Mouse (Mus musculus): ENCODE measurements around the gene Peli1. TPM values are rescaled to one million over a fixed set of nuclear protein-coding genes. Genes with fewer than 3 reads are reported as not detected.
A peak's percentile ranks its signal among the peaks of the same experiment; 100 is the strongest.

The Peli1 gene
- polyA plus RNA-seq, 1 experiment from 2014 or later: 25.8 TPM

DNA sequence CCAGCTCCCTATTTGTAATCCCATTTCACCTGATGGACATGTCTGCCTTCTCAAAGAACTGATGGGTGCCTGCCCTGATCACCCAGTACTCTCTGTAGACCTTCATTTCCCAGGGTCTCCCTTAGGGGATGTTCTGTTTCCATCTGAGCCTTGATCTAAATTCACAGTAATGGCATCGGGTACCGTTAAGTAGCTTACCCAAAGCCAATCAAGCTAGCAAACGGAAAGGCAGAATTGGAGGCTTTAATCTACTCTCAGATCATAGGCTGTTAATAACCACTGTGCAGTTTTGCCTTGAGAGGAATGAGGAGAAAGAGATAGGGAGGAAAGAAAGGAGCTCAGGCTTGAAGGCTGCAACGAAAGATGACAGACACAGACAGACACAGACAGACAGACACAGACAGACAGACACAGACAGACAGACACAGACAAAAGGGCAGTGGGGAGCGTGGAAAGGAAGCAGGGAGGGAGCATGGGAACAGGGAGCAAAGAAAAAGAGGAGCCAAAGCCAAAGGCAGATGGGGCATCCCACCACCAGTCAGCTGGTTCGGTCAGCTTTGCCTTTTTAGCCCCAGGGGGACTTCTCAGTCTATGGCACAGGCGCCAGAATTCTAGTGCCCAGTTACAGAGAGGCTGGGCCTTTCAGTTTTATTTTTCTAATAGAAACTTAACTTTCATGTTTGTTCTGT is 30.6 kb upstream of the Peli1 start:
- no peak overlapping the region for H3K27ac ChIP-seq (ENCODE audit: low read length)
- H3K27me3 ChIP-seq (replicated peaks; ENCODE audit: control insufficient read depth, insufficient read depth, low read length): no peaks in the 10 kb centered on the region
- H3K36me3 ChIP-seq (ENCODE audit: control insufficient read depth, insufficient read depth, low read length): no peaks in the 10 kb centered on the region
- no peak for ATAC-seq
- WGBS: 75% methylated on average over 7 of the region's 7 CpGs
- no peak overlapping the region for H3K4me3 ChIP-seq (ENCODE audit: low read length)
- no peaks in the 10 kb centered on the region for H3K9me3 ChIP-seq (ENCODE audit: control insufficient read depth, low read length)
- H3K4me1 ChIP-seq (ENCODE audit: control insufficient read depth, insufficient read depth, low read length): peaks cover 12% of the 10 kb centered on the region
- no peak overlapping the region for H3K9ac ChIP-seq (ENCODE audit: low read depth, low read length)
- H3K4me2 ChIP-seq (ENCODE audit: low read depth, low read length): no peak overlapping the region

- Histone ChIP-seq H3K9ac (ENCODE audit: low read depth, low read length) (no peak overlapping the region), H3K27me3 (replicated peaks; ENCODE audit: control insufficient read depth, insufficient read depth, low read length) (no peaks in the 10 kb centered on the region), H3K4me2 (ENCODE audit: low read depth, low read length) (no peak overlapping the region), H3K27ac (ENCODE audit: low read length) (no peak overlapping the region), H3K9me3 (ENCODE audit: control insufficient read depth, low read length) (no peaks in the 10 kb centered on the region), H3K4me3 (ENCODE audit: low read length) (no peak overlapping the region), H3K4me1 (ENCODE audit: control insufficient read depth, insufficient read depth, low read length) (peaks cover 12% of the 10 kb centered on the region), H3K36me3 (ENCODE audit: control insufficient read depth, insufficient read depth, low read length) (no peaks in the 10 kb centered on the region)
- ATAC-seq: no peak
- 52% methylated on average over 8 of the region's 8 CpGs for WGBS
Measured at GRCm38 (mm10) chr11:21061075-21061403, 30.1 kb upstream of the Peli1 start.

- no peaks in the 10 kb centered on the region for H3K9me3 ChIP-seq (ENCODE audit: control insufficient read depth, low read length)
- no peak for ATAC-seq
- H3K27me3 ChIP-seq (replicated peaks; ENCODE audit: control insufficient read depth, insufficient read depth, low read length): no peaks in the 10 kb centered on the region
- no peak overlapping the region for H3K9ac ChIP-seq (ENCODE audit: low read depth, low read length)
- 0 out of 2 replicates have a peak overlapping the region, but pooled peaks have one; percentile 23 for H3K27ac ChIP-seq (ENCODE audit: low read length)
- peaks cover 12% of the 10 kb centered on the region for H3K4me1 ChIP-seq (ENCODE audit: control insufficient read depth, insufficient read depth, low read length)
- H3K36me3 ChIP-seq (ENCODE audit: control insufficient read depth, insufficient read depth, low read length): no peaks in the 10 kb centered on the region
- no peak overlapping the region for H3K4me2 ChIP-seq (ENCODE audit: low read depth, low read length)
- WGBS: 80% methylated on average over 8 of the region's 8 CpGs
- H3K4me3 ChIP-seq (ENCODE audit: low read length): no peak overlapping the region
Measured at GRCm38 (mm10) chr11:21061431-21061830, 29.7 kb upstream of the Peli1 start.

GRCm38 (mm10) chr11:21062071-21062470 is 29.0 kb upstream of the Peli1 start:
- Histone ChIP-seq H3K4me1 (ENCODE audit: control insufficient read depth, insufficient read depth, low read length) (peaks cover 12% of the 10 kb centered on the region), H3K4me2 (ENCODE audit: low read depth, low read length) (no peak overlapping the region), H3K4me3 (ENCODE audit: low read length) (no peak overlapping the region), H3K36me3 (ENCODE audit: control insufficient read depth, insufficient read depth, low read length) (no peaks in the 10 kb centered on the region), H3K27me3 (replicated peaks; ENCODE audit: control insufficient read depth, insufficient read depth, low read length) (no peaks in the 10 kb centered on the region), H3K27ac (ENCODE audit: low read length) (no peak overlapping the region), H3K9me3 (ENCODE audit: control insufficient read depth, low read length) (no peaks in the 10 kb centered on the region), H3K9ac (ENCODE audit: low read depth, low read length) (no peak overlapping the region)
- WGBS: 94% methylated on average over 2 of the region's 2 CpGs
- ATAC-seq: no peak

DNA sequence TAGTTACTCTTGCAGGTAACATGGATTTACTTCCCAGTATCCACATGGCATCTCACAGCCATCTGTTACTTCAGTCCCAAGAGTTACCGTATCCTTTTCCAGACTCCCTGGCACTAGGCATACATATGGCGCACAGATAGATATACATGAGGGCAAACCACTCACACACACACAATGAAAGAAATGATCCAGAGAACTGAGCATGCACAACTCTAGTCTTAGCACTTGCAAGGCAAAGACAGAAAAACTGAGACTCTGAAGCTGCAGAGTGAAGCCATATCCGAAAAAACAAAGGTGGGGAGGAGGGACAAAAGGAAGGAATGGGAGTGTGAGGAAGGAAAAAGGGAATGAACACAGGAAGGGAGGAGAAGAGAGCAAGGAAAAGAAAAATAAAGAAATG is 27.8 kb upstream of the Peli1 start:
- no peaks in the 10 kb centered on the region for H3K27me3 ChIP-seq (replicated peaks; ENCODE audit: control insufficient read depth, insufficient read depth, low read length)
- no peak overlapping the region for H3K4me3 ChIP-seq (ENCODE audit: low read length)
- no peak for ATAC-seq
- H3K4me1 ChIP-seq (ENCODE audit: control insufficient read depth, insufficient read depth, low read length): peaks cover 12% of the 10 kb centered on the region
- H3K9me3 ChIP-seq (ENCODE audit: control insufficient read depth, low read length): no peaks in the 10 kb centered on the region
- WGBS: 94% methylated on average over 3 of the region's 3 CpGs
- no peak overlapping the region for H3K27ac ChIP-seq (ENCODE audit: low read length)
- no peaks in the 10 kb centered on the region for H3K36me3 ChIP-seq (ENCODE audit: control insufficient read depth, insufficient read depth, low read length)
- H3K9ac ChIP-seq (ENCODE audit: low read depth, low read length): no peak overlapping the region
- no peak overlapping the region for H3K4me2 ChIP-seq (ENCODE audit: low read depth, low read length)

DNA sequence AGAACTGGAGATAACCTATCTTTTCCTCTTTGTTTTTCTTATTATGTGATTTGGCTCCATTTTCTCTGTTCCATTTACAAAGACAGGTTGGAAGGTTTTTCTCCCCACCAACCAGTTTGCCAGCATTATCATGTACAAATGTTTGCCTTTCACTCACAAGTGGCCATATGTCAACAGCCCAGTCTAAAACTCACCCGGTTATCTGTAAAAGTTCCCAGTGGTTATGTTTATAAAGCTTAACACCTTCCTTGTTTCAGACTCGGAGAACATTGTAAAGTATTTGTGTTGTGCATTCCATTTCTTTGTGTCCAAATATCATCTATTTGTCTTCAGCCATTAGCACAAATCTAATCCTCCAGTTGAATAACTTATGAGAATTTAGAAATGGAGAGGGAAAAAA is 11.7 kb upstream of the Peli1 start:
- no peaks in the 10 kb centered on the region for H3K27me3 ChIP-seq (replicated peaks; ENCODE audit: control insufficient read depth, insufficient read depth, low read length)
- H3K9me3 ChIP-seq (ENCODE audit: control insufficient read depth, low read length): no peaks in the 10 kb centered on the region
- no peak overlapping the region for H3K4me3 ChIP-seq (ENCODE audit: low read length)
- peak; percentile 68; the same call in 1 of the 2 replicates for ATAC-seq
- no peak overlapping the region for H3K9ac ChIP-seq (ENCODE audit: low read depth, low read length)
- 0 out of 2 replicates have a peak, but pooled peaks cover 4% of the 10 kb centered on the region for H3K4me1 ChIP-seq (ENCODE audit: control insufficient read depth, insufficient read depth, low read length)
- H3K27ac ChIP-seq (ENCODE audit: low read length): no peak overlapping the region
- 20% methylated on average over 2 of the region's 2 CpGs for WGBS
- H3K36me3 ChIP-seq (ENCODE audit: control insufficient read depth, insufficient read depth, low read length): no peaks in the 10 kb centered on the region
- no peak overlapping the region for H3K4me2 ChIP-seq (ENCODE audit: low read depth, low read length)

DNA sequence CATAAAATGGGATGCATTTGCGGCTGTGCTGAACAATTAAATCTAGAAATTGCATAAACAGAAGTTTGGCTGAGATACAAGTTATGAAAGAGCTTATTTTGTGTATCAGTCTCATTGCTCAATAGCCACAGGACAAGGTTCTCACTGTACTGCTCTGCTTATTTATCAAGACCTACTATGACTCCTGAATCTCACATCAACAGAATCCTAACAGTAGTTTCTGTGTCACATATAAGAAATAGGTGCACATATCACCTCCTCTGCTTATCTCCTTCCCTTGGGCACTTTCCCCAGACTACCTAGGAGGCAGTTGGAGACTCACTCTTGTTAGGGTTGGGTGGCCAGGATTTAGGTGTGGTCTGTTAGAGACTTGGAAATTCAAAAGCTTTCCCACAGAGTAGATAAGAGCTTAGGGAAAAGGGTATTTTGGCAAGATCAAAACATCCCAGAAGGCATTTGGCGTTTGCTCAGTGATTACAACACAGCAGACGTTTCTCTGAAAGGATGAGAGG is 11.2 kb upstream of the Peli1 start:
- Histone ChIP-seq H3K27me3 (replicated peaks; ENCODE audit: control insufficient read depth, insufficient read depth, low read length) (no peaks in the 10 kb centered on the region), H3K9ac (ENCODE audit: low read depth, low read length) (no peak overlapping the region), H3K4me1 (ENCODE audit: control insufficient read depth, insufficient read depth, low read length) (0 out of 2 replicates have a peak, but pooled peaks cover 4% of the 10 kb centered on the region), H3K4me2 (ENCODE audit: low read depth, low read length) (no peak overlapping the region), H3K36me3 (ENCODE audit: control insufficient read depth, insufficient read depth, low read length) (no peaks in the 10 kb centered on the region), H3K9me3 (ENCODE audit: control insufficient read depth, low read length) (no peaks in the 10 kb centered on the region), H3K27ac (ENCODE audit: low read length) (no peak overlapping the region), H3K4me3 (ENCODE audit: low read length) (no peak overlapping the region)
- WGBS: 29% methylated on average over 3 of the region's 3 CpGs
- peak; percentile 64 for ATAC-seq

GRCm38 (mm10) chr11:21081169-21081568 is 9.9 kb upstream of the Peli1 start:
- Histone ChIP-seq H3K36me3 (ENCODE audit: control insufficient read depth, insufficient read depth, low read length) (no peaks in the 10 kb centered on the region), H3K27me3 (replicated peaks; ENCODE audit: control insufficient read depth, insufficient read depth, low read length) (no peaks in the 10 kb centered on the region), H3K9me3 (ENCODE audit: control insufficient read depth, low read length) (no peaks in the 10 kb centered on the region), H3K4me1 (ENCODE audit: control insufficient read depth, insufficient read depth, low read length) (0 out of 2 replicates have a peak, but pooled peaks cover 4% of the 10 kb centered on the region), H3K27ac (ENCODE audit: low read length) (no peak overlapping the region), H3K4me3 (ENCODE audit: low read length) (no peak overlapping the region), H3K9ac (ENCODE audit: low read depth, low read length) (no peak overlapping the region), H3K4me2 (ENCODE audit: low read depth, low read length) (no peak overlapping the region)
- ATAC-seq: no peak
- 78% methylated on average over 3 of the region's 3 CpGs for WGBS

DNA sequence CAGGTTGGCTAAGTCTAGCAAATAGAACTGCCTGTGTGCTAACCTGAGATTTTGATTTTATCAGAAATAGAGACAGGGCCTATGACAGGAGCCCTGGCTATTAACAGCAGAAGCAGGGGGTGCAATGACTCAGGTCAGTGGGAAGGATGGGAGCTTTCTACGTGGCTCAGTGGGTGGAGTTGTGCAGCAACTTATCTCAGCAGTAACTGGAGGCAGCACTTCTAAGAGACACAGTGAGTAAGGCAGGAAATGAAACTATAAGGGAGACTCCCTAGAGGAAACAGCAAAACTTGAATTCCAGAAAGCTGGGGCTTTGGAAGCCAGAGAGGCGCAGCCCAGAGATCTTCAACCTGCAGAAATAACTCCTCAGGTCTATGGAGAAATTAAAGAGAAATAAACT is 8.4 kb upstream of the Peli1 start:
- H3K4me3 ChIP-seq (ENCODE audit: low read length): no peak overlapping the region
- WGBS: 42% methylated on average over 2 of the region's 2 CpGs
- H3K27me3 ChIP-seq (replicated peaks; ENCODE audit: control insufficient read depth, insufficient read depth, low read length): no peaks in the 10 kb centered on the region
- ATAC-seq: peak; percentile 74
- no peak overlapping the region for H3K9ac ChIP-seq (ENCODE audit: low read depth, low read length)
- H3K4me1 ChIP-seq (ENCODE audit: control insufficient read depth, insufficient read depth, low read length): 0 out of 2 replicates have a peak, but pooled peaks cover 4% of the 10 kb centered on the region
- H3K36me3 ChIP-seq (ENCODE audit: control insufficient read depth, insufficient read depth, low read length): no peaks in the 10 kb centered on the region
- H3K4me2 ChIP-seq (ENCODE audit: low read depth, low read length): no peak overlapping the region
- H3K9me3 ChIP-seq (ENCODE audit: control insufficient read depth, low read length): no peaks in the 10 kb centered on the region
- no peak overlapping the region for H3K27ac ChIP-seq (ENCODE audit: low read length)

- H3K4me2 ChIP-seq (ENCODE audit: low read depth, low read length): no peak overlapping the region
- H3K36me3 ChIP-seq (ENCODE audit: control insufficient read depth, insufficient read depth, low read length): no peaks in the 10 kb centered on the region
- 40% methylated on average over 2 of the region's 2 CpGs for WGBS
- H3K4me3 ChIP-seq (ENCODE audit: low read length): no peak overlapping the region
- no peak overlapping the region for H3K27ac ChIP-seq (ENCODE audit: low read length)
- no peaks in the 10 kb centered on the region for H3K9me3 ChIP-seq (ENCODE audit: control insufficient read depth, low read length)
- no peaks in the 10 kb centered on the region for H3K27me3 ChIP-seq (replicated peaks; ENCODE audit: control insufficient read depth, insufficient read depth, low read length)
- no peak for ATAC-seq
- peaks cover under 1% of the 10 kb centered on the region for H3K4me1 ChIP-seq (ENCODE audit: control insufficient read depth, insufficient read depth, low read length)
- no peak overlapping the region for H3K9ac ChIP-seq (ENCODE audit: low read depth, low read length)
Measured at GRCm38 (mm10) chr11:21088356-21088755, 2.7 kb upstream of the Peli1 start.
